Mouse (Mus musculus) kidney, postnatal 10 days (tissue): ENCODE data around the gene Pkd1l2.

ENCODE experiments used
- DNase-seq: peaks from one replicate; pipeline ENCODE4 v3.0.0; 2021; ENCODE audit warnings: mixed read lengths

Gene Pkd1l2

GRCm38 (mm10) chr8:117031476-117031875 is 50.8 kb downstream of the Pkd1l2 start:
- no peak for DNase-seq

DNA sequence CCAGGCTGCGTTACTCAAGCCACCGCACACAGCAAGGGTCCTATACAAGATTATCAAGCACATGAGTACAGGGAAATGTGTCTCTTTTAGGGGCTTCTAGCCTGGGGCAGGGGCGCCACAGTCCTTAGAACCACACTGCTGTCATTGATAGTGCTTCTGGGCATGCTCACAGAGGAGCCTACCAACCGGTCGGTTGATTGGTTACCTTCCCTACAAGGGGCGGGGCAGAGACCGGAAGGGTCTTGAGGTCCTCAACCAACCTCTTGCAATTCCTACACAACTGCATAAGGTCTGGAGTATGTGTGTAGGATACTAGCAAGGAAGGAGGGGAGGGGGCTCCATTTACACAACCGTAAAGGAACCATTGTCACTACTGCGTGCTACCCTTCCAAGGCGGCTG is 53.6 kb downstream of the Pkd1l2 start:
- DNase-seq: no peak

DNA sequence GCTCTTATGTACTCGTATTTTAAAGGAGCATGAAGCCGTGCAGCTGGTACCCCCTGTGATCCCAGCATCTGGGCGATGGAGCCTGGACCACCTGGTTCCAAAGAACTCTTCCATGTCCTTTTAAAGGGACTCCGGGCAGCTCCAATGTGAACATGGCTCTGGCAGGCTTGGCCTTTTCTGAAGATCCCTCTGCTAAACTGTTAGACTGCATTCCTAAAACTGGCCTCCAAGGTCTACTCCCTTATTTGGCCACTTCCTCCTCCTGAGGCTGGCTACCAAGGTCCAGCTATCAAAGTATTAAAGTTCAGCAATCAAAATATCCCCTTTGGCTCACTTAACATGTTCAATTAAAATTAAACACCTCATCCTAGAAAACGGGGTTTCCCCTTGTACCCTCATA is 54.6 kb downstream of the Pkd1l2 start:
- no peak for DNase-seq

DNA sequence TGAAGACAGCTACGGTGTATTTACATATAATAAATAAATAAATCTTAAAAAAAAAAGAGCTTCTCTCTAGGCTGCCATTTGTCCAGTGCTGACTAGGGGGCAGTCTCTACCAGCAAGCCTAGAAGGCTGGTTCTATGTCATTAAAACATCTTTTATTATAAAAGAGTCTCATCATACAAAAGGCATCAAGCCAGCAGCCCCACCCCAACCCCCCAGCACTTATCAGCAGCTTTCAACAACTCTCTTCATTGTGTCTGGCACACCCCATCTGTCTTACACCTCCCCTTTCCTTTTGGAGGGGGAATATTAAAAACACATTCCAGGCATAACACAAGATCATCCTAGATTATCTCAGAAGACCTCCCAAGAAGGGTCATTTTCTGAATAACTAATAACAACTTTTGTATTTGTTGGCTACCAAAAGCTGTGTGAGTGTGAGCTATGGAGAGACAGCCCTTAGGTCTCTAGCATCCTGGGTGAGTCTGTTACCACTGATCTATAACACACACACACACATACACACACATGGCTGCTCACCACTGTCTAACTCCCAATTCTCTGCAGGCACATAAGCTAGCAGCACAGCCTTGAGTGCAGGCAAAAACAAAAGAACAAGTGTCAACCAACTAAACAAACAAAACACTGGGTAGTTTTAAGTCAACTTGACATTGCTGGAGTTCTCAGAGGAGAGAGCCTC is 59.8 kb downstream of the Pkd1l2 start:
- peak; percentile 43 for DNase-seq

GRCm38 (mm10) chr8:117019323-117020275 is 62.6 kb downstream of the Pkd1l2 start:
- no peak for DNase-seq

DNA sequence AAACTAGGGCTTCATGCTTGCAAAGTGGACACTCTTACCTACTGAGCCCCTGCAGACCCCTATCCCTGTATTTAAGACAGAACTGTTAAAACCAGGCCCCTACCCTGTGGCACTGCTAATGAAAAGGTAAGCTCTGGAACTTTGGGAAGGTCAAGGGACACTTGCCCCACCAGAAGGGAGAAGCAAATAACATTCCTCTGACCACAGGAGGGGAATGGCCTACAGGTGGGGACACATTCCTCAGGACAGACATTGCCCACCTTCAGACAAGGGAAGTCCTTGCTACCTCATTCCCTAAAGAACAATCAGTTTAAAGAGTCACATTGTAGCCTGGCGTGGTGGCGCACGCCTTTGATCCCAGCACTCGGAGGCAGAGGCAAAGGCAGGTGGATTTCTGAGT is 64.4 kb downstream of the Pkd1l2 start:
- DNase-seq: no peak

DNA sequence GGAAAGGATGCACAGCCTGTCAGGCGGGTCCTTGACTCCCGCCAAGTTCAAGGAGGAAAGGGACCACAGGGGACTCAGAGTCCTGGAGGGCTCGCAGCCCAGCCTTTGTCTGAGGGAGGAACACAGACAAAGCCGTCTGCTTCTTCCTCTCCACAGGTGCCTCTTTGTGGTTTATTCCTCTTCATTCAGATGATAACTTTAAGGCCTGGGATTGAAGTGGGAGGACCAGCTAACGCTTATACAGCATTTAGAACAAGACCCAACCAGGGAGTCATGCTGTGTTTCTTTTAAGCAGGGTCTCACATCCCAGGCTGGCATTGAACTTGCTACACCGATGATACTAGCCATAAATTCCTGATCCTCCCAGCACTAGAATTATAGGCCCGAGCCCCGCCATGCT is 65.2 kb downstream of the Pkd1l2 start:
- DNase-seq: no peak

DNA sequence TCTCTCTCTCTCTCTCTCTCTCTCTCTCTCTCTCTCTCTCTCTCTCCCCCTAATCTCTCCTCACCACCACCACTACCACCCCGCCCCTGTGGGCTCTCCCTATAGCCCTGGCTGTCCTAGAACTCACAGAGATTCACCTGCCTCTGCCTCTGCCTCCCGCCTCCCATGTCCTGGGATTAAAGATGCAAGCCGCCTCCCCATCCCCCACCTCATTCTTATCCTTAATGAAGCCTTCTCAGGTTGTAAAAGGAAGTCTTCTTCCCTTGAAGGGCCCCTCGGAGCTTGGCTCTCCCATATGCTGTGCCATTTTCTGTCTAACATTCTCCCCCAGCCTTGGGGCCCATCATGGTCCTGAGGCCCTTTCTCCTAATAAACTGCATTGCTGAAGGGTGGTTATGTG is 66.6 kb downstream of the Pkd1l2 start:
- DNase-seq: no peak

GRCm38 (mm10) chr8:117011366-117011765 is 70.9 kb downstream of the Pkd1l2 start:
- DNase-seq: no peak

- DNase-seq: peak; percentile 5
These were observed 88.1 kb downstream of the Pkd1l2 start for GRCm38 (mm10) chr8:116994016-116994716.

DNA sequence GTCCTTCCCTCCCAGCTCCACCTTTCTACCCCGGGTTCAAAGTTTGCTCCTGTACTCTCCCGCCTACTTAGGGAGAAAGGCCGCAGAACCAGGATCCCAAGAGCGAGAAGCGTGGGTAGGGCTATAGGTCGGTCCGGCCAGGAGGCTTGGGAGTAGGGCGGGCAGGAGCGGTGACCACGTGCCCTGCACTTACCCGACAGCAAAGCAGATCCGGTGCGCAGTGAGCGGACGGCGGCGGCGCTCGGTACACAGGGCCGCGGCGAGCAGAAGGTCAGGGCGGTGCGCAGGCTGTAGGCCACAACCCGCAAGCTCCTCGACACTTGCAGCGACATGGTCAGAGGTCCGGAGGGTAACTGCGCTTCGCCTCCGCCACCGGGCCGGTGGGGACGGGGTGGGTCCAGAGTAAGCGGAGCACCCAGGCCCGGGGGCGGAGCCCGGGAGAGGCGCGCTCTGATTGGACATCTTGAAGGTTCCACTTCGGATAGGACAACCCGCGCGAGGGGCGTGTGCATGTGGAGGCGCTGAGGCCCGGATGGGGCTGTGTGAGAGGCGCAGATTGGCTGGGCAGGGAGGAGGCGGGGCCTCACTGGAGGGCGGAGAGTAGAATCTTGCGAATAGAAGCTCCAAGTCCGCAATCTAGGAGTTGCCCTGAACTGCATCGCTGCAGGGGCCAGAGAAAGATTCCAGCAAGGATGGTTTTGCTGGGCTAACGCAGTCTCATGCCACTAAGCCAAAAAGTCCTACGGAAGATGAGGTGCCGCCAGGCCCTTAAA is 89.0 kb downstream of the Pkd1l2 start, which contains the start of gene Gcsh:
Gene Gcsh (minus strand): TSS at position 443 of the 773 bp plus-strand sequence.
- DNase-seq: peak; percentile 99

- peak; percentile 70 for DNase-seq
These were observed 89.9 kb downstream of the Pkd1l2 start for GRCm38 (mm10) chr8:116992176-116992971.

DNA sequence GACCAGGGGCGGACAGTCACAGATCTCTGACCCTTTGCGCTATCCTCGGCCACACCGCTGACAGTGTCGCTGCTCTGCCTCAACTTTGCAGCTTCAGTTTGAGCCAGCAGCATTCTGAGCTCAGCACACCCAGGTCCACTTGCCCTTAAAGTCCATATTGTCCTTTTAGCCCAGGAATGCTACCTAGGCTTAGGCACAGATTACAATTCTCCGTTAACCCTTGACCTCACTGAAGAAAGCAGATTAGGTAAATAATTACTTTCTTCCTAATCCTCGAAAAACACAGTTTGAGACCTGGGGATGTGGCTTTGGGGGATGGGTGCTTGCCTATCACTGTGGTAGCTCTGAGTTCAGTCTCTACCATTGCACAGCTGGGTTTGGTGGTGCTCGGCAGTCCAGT is 91.0 kb downstream of the Pkd1l2 start:
- DNase-seq: peak; percentile 24

DNA sequence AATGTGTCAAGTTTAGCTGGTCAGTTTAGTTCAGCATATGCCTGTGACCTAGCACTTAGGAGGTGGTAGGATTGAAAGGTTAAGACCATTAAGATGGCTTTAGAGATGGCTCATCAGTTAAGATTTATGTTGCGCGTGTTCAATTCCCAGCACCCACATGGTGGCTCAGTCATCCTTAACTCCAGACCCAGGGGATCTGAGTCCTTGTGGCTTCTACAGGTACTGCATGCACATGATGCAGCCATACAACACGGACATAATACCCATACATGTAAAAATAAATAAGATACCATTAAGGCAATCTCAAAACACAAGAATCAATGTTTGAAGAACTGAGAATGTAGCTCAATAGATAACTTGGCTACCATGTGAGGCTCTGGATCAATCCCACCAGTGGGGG is 92.4 kb downstream of the Pkd1l2 start:
- no peak for DNase-seq

DNA sequence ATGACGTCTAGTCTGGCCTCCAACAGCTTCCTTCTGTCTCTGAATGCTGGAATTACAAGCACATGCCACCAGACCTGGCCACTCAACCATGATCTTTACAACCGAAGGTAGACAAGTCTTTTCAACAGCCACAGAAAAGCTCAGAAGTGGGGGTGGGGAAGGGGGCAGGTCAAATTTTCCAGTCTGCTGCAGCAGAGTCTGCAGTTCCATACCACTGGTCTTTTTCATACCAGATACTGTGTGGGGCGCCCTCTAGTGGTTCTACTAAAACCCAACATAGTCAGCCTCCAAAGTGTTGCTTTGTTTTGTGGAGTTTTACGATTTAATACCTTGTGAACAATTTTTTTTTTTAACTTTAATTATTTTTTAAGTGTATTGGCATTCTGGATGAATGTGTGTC is 102.1 kb downstream of the Pkd1l2 start:
- peak; percentile 84 for DNase-seq

DNA sequence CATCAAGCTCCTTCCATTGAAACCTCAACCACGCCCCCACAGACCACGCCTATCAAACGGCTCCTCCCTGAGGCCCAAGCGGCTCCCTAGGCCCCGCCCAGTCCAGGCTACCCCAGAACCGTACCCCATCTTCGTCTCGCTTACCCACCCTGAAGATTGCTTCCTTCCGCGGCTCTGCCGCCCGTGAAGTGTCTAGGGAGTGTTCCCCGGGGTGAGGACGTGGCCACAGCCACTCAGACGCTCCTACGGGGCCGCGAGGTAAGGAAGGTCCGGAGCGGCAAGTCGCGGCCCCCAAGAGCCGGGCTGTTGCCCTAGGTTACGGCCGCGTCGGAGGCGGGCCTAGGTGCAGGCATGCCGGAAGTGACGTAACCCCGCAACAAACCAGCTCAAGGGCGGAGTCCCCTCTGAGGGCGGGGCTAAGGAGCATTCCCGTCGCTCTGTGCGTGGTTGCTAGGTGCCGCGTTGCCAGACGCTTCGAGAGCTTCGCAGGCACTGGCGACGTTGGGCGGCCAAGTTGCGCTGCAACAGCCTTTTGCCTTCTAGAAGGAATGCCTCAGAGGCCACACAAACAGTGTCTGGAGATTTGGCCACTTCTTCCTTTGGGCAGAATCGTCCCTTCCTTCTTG is 103.5 kb downstream of the Pkd1l2 start, which contains the start of gene 1700030J22Rik:
Gene 1700030J22Rik (minus strand): TSS at position 329 of the 626 bp plus-strand sequence.
- DNase-seq: peak; percentile 99

GRCm38 (mm10) chr8:116978052-116978451 is 104.2 kb downstream of the Pkd1l2 start:
- no peak for DNase-seq

DNA sequence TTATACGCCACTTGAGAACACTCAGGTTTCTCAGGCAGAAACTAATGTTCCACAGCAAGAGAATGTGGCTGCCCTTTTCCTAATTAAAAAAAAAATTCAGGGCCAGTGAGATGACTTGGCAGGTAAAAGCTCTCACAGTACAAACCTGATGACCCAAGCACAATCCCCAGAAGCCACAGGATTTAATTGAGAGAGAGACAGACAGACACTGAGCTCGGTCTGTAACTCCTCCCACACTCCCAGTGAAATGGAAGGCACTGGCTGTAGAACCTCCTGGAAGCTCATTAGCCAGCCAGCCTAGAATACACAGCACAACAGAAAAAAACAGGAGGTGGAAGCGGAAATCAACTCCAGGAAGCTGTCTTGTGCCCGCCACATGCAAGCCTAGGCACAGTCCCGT is 106.6 kb downstream of the Pkd1l2 start:
- peak; percentile 28 for DNase-seq

- DNase-seq: no peak
These were observed 107.2 kb downstream of the Pkd1l2 start for GRCm38 (mm10) chr8:116975066-116975465.

GRCm38 (mm10) chr8:116969531-116969930 is 112.7 kb downstream of the Pkd1l2 start:
- DNase-seq: no peak

DNA sequence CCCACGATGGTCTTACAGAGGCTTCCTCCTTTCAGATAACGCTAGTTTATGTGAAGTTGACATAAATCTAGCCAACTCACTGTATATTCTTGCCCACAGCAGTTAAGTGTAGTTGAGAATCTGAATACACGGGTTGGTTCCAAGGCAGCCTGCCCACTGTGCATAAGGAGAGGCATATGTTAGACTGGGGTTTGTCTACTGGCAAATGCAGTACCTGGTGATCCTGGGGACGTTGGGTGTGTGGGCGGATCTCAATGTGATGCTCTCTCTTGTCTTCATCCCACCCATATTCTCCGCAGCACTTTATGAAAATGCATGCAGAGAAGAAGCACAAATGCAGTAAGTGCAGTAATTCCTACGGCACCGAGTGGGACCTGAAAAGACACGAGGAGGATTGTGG is 127.8 kb downstream of the Pkd1l2 start:
- DNase-seq: no peak
